Mouse (Mus musculus) heart, postnatal 0 days (tissue): Measurements from ENCODE around the gene Atxn1.

ENCODE experiments used
- CTCF ChIP-seq: IDR thresholded peaks from 2 replicates; pipeline ENCODE4 v1.5.1; 2016; ENCODE audit warnings: antibody characterized with exemption, control low read depth, low read depth
- EP300 ChIP-seq: IDR thresholded peaks from 2 replicates; pipeline ENCODE4 v1.6.1; 2016; ENCODE audit warnings: antibody characterized with exemption, low read depth

GRCm38 (mm10) chr13:45950355-45950861 lies 14.4 kb downstream of the Atxn1 start:
- no peak for TF ChIP-seq EP300
- no peak for TF ChIP-seq CTCF
